Mouse (Mus musculus): Measurements from ENCODE around the gene Nop9. TPM values are rescaled to one million over a fixed set of nuclear protein-coding genes. Genes with fewer than 3 reads are reported as not detected.
"Not testable (repeated sequence)": the region's sequence is repeated elsewhere in the genome, so short reads cannot be mapped to it uniquely, and the experiment has no call there.

The Nop9 gene
- polyA plus RNA-seq, 1 experiment: not detected

- TF ChIP-seq CTCF (IDR thresholded peaks at IDR 0.05; ENCODE audit: insufficient read depth, low read depth, low read length) (no peak), POLR2A (IDR thresholded peaks at IDR 0.05; ENCODE audit: insufficient read depth, low read depth, low read length) (no peak)
- 71% methylated on average over 4 of the region's 4 CpGs for WGBS
Measured at GRCm38 (mm10) chr14:55735758-55736157, 9.7 kb upstream of the Nop9 start.

DNA sequence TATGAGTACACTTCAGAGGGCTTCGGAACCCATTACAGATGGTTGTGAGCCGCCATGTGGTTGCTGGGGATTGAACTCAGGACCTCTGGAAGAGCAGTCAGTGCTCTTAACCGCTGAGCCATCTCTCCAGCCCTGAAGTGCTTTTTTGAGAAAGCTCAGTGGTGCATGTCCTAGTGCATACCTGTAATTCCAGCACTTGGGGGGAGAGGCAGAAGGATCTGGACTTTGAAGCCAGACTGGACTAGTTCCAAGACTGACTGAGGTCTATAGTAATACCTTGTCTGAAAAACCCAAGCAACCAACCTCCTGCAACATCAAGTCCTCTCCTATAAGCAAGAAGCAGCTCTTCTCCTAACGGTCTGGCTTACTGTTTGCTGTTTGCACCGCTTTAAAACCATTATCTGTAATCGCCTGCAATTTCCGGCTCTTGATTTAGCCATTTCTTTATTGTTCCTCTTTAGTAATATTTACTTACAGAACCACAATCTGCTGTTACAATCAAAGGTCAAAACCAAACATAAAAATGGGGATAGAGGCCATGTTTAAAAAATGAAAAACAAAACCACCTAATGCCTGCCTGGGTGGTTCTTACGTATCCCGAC lies 8.3 kb upstream of the Nop9 start:
- WGBS: 86% methylated on average over 9 of the region's 9 CpGs
- Histone ChIP-seq H3K4me3 (ENCODE audit: insufficient read depth, low read depth, low read length) (no peak overlapping the region), H3K4me1 (ENCODE audit: control insufficient read depth, insufficient read depth, low read length) (no peaks in the 10 kb centered on the region), H3K27ac (ENCODE audit: insufficient read depth, low read depth, low read length) (no peak overlapping the region)
- no peak for TF ChIP-seq POLR2A (IDR thresholded peaks at IDR 0.05; ENCODE audit: insufficient read depth, low read depth, low read length)
- no peak for TF ChIP-seq CTCF (IDR thresholded peaks at IDR 0.05; ENCODE audit: insufficient read depth, low read depth, low read length)

More at GRCm38 (mm10) chr14:55735758-55736157, 9.7 kb upstream of the Nop9 start:
- Histone ChIP-seq H3K27ac (ENCODE audit: insufficient read depth, low read depth, low read length) (no peak overlapping the region), H3K4me3 (ENCODE audit: insufficient read depth, low read depth, low read length) (no peak overlapping the region), H3K4me1 (ENCODE audit: control insufficient read depth, insufficient read depth, low read length) (no peaks in the 10 kb centered on the region)

DNA sequence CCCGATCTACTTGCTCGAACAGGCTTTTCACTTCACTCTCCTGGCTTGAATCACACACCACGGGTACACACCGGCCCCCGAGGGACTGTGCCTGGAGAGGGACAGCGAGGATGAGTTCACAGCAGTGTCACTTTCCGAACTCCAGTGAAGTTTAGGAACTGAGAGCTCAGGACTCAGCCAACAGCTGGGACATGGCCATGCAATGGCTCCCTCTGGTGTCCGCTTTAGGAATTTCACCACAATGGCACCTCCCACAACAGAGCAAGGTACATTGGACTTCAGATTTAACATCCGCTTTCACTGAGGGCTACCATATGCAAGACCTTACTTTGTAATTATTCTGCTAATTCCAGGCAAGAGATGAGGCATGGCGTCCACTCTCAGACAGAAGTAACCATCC lies 1.8 kb upstream of the Nop9 start:
- H3K27ac ChIP-seq (ENCODE audit: insufficient read depth, low read depth, low read length): no peak overlapping the region
- peaks cover 12% of the 10 kb centered on the region for H3K4me1 ChIP-seq (ENCODE audit: control insufficient read depth, insufficient read depth, low read length)
- WGBS: 12% methylated on average over 10 of the region's 10 CpGs
- TF ChIP-seq POLR2A (IDR thresholded peaks at IDR 0.05; ENCODE audit: insufficient read depth, low read depth, low read length) (no peak), CTCF (IDR thresholded peaks at IDR 0.05; ENCODE audit: insufficient read depth, low read depth, low read length) (peak; percentile 72)
- no peak overlapping the region for H3K4me3 ChIP-seq (ENCODE audit: insufficient read depth, low read depth, low read length)

DNA sequence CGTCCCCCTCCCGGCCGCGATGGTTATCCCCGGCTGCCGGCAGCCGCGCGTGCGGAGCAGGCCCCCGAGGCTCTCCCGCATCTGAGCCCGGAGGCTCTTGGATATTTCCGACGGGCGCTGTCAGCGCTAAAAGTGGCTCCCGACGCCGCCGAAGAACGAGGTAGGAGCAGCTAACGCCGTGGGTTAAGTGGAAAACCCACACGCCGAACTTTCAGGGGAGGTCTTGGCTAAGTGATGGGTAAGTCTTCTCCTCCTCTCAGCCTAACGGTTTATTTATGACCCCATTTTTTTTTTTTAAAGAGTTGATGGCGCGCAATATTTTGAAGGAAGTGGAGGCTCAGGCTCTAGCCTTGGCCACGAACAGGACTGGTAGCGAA lies 356 bp downstream of the Nop9 start:
- H3K27ac ChIP-seq (ENCODE audit: insufficient read depth, low read depth, low read length): no peak overlapping the region
- WGBS: 0% methylated on average over 31 of the region's 31 CpGs
- no peak for TF ChIP-seq POLR2A (IDR thresholded peaks at IDR 0.05; ENCODE audit: insufficient read depth, low read depth, low read length)
- no peak for TF ChIP-seq CTCF (IDR thresholded peaks at IDR 0.05; ENCODE audit: insufficient read depth, low read depth, low read length)
- H3K4me3 ChIP-seq (ENCODE audit: insufficient read depth, low read depth, low read length): peak overlapping the region; percentile 88
- H3K4me1 ChIP-seq (ENCODE audit: control insufficient read depth, insufficient read depth, low read length): peaks cover 12% of the 10 kb centered on the region

GRCm38 (mm10) chr14:55747051-55747847 lies 1.8 kb downstream of the Nop9 start:
- TF ChIP-seq CTCF (IDR thresholded peaks at IDR 0.05; ENCODE audit: insufficient read depth, low read depth, low read length) (no peak), POLR2A (IDR thresholded peaks at IDR 0.05; ENCODE audit: insufficient read depth, low read depth, low read length) (no peak)
- Histone ChIP-seq H3K4me1 (ENCODE audit: control insufficient read depth, insufficient read depth, low read length) (peaks cover 12% of the 10 kb centered on the region), H3K4me3 (ENCODE audit: insufficient read depth, low read depth, low read length) (no peak overlapping the region), H3K27ac (ENCODE audit: insufficient read depth, low read depth, low read length) (no peak overlapping the region)
- WGBS: 83% methylated on average over 10 of the region's 10 CpGs

DNA sequence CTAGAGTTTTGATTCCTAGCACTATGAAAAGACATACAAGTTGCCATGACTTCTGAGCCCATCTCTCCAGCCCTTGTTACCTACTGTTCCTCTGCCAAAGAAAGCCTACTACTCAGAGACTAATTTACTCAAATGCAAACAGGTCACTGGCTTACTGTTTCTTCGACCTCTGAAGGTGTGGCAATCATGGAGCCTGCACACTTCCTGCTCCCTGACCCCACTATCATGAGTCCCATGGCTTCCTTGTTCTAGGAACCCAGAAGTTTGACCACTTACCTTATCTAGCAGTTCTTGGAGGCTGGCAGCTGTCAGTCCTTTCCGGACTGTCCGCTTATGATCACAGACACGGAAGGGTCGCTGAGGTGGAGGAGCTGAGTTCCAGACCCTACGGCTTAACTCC lies 12.1 kb downstream of the Nop9 start:
- WGBS: 82% methylated on average over 6 of the region's 6 CpGs
- H3K4me1 ChIP-seq (ENCODE audit: control insufficient read depth, insufficient read depth, low read length): peaks cover 10% of the 10 kb centered on the region

GRCm38 (mm10) chr14:55758363-55758784 lies 12.9 kb downstream of the Nop9 start, which contains the start of gene Cideb:
Gene Cideb, minus strand, starts transcription at chr14:55758458.
- WGBS: 11% methylated on average over 8 of the region's 8 CpGs
- no peak within 1 kb of the TSS for H3K27ac ChIP-seq (ENCODE audit: insufficient read depth, low read depth, low read length)
- H3K4me1 ChIP-seq (ENCODE audit: control insufficient read depth, insufficient read depth, low read length): peaks cover 13% of the 10 kb centered on the region
- no peak for TF ChIP-seq POLR2A (IDR thresholded peaks at IDR 0.05; ENCODE audit: insufficient read depth, low read depth, low read length)
- H3K4me3 ChIP-seq (ENCODE audit: insufficient read depth, low read depth, low read length): no peak within 1 kb of the TSS

More for the DNA sequence above, 12.1 kb downstream of the Nop9 start:
- TF ChIP-seq CTCF (IDR thresholded peaks at IDR 0.05; ENCODE audit: insufficient read depth, low read depth, low read length): no peak
- TF ChIP-seq POLR2A (IDR thresholded peaks at IDR 0.05; ENCODE audit: insufficient read depth, low read depth, low read length): no peak
- Histone ChIP-seq H3K27ac (ENCODE audit: insufficient read depth, low read depth, low read length) (no peak overlapping the region), H3K4me3 (ENCODE audit: insufficient read depth, low read depth, low read length) (no peak overlapping the region)

DNA sequence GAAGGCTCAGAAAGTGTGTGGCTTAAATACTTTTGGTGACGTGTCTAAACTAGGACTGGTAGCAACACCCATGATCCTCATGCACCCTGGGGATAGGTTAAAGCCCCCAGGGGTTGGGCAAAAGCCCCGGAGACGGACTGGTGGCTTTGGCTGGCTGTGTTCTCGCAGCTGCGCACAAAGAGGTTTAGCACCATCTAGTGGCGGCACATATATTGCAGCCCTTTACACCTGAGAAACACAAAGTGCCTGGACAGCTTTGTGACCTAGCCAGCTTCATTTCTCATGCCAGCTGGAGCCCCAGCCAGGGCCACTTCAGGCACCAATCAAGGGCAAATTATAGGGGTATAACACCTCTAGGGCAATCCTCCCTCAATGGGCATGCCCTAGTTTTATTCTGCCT lies 14.7 kb downstream of the Nop9 start:
- whole genome bisulfite sequencing: 1% methylated on average over 6 of the region's 6 CpGs
- H3K27ac ChIP-seq (ENCODE audit: insufficient read depth, low read depth, low read length); H3K4me3 ChIP-seq (ENCODE audit: insufficient read depth, low read depth, low read length): not testable (repeated sequence)
- peak; percentile 34; the same call in 1 of the 2 replicates for TF ChIP-seq CTCF (IDR thresholded peaks at IDR 0.05; ENCODE audit: insufficient read depth, low read depth, low read length)
- peaks cover 13% of the 10 kb centered on the region for H3K4me1 ChIP-seq (ENCODE audit: control insufficient read depth, insufficient read depth, low read length)

DNA sequence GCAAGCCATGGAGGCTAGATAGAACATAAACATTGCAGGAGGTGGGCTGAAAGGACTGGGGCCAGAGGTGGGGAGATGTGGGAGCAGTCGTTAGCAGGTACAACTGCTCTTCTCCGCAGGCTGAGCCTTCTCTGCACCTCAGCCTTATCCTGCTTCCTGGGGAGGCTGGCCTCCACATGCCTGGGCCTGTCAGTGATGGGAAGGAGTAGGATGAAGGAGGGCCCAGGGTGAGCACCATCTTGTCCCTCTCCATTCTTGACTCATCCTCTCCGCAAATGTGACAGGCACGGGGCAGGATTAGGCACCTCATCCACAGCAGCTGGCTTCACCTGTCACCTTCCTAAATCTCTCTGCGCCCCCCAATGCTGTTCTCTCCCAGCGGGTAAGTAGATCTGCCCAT lies 15.7 kb downstream of the Nop9 start, which contains the start of gene Ltb4r2:
Gene Ltb4r2 (plus strand): TSS at position 266 of the 400 bp plus-strand sequence.
- no peak within 1 kb of the TSS for H3K27ac ChIP-seq (ENCODE audit: insufficient read depth, low read depth, low read length)
- 79% methylated on average over 6 of the region's 6 CpGs for WGBS

More for the DNA sequence above, 15.7 kb downstream of the Nop9 start, which contains the start of gene Ltb4r2:
- H3K4me3 ChIP-seq (ENCODE audit: insufficient read depth, low read depth, low read length): peak within 1 kb of the TSS; percentile 59
- TF ChIP-seq CTCF (IDR thresholded peaks at IDR 0.05; ENCODE audit: insufficient read depth, low read depth, low read length) (no peak), POLR2A (IDR thresholded peaks at IDR 0.05; ENCODE audit: insufficient read depth, low read depth, low read length) (no peak)
- H3K4me1 ChIP-seq (ENCODE audit: control insufficient read depth, insufficient read depth, low read length): peaks cover 13% of the 10 kb centered on the region
